Mouse (Mus musculus) midbrain, embryonic 16.5 days (tissue): ENCODE results near the gene Got1. TPM values are rescaled to one million over a fixed set of nuclear protein-coding genes. Genes with fewer than 3 reads are reported as not detected.

Source experiments
- ATAC-seq: fragments of 200-750 bp; cut with Nextera tagmentation; 2 replicates; pipeline ENCODE4 v1.8.0; 2017; ENCODE audit warnings: moderate TSS enrichment
- H3K27ac ChIP-seq: fragments of 300-500 bp; sonication (generic); 2 replicates; pipeline ENCODE4 v1.5.1; 2014; ENCODE audit warnings: mild to moderate bottlenecking, low read length, mixed read lengths
- H3K27me3 ChIP-seq: fragments of 300-500 bp; sonication (generic); 2 replicates; pipeline ENCODE4 v1.6.1; 2014; ENCODE audit warnings: low read depth, low read length, mixed read lengths; ENCODE audit not compliant: control insufficient read depth, insufficient read depth
- H3K36me3 ChIP-seq: fragments of 300-500 bp; sonication (generic); 2 replicates; pipeline ENCODE4 v1.6.1; 2014; ENCODE audit warnings: mild to moderate bottlenecking, low read length, moderate library complexity, mixed read lengths; ENCODE audit not compliant: control insufficient read depth, insufficient read depth
- H3K4me1 ChIP-seq: fragments of 300-500 bp; sonication (generic); 2 replicates; pipeline ENCODE4 v1.6.1; 2014; ENCODE audit warnings: mild to moderate bottlenecking, low read length, mixed read lengths; ENCODE audit not compliant: control insufficient read depth, insufficient read depth
- H3K4me2 ChIP-seq: fragments of 300-500 bp; sonication (generic); 2 replicates; pipeline ENCODE4 v1.6.1; 2014; ENCODE audit warnings: mild to moderate bottlenecking, low read length, mixed read lengths
- H3K4me3 ChIP-seq: fragments of 300-500 bp; sonication (generic); 2 replicates; pipeline ENCODE4 v1.5.1; 2014; ENCODE audit warnings: low read depth, mild to moderate bottlenecking, low read length, moderate library complexity, mixed read lengths
- H3K9ac ChIP-seq: fragments of 300-500 bp; sonication (generic); 2 replicates; pipeline ENCODE4 v1.6.1; 2014; ENCODE audit warnings: low read depth, low read length, mixed read lengths
- H3K9me3 ChIP-seq: fragments of 300-500 bp; sonication (generic); replicated peaks from 2 replicates; pipeline ENCODE4 v1.6.1; 2014; ENCODE audit warnings: mild to moderate bottlenecking, low read length, mixed read lengths; ENCODE audit not compliant: control insufficient read depth, poor library complexity, severe bottlenecking
- WGBS: fragments of 180-500 bp; shearing (Covaris S2); extraction: QIAGEN DNeasy Blood & Tissue Kit; methylation state at CpG from one replicate; pipeline ENCODE4 v1.1.7; 2014; 5-methylcytosine and 5-hydroxymethylcytosine counted together
- polyA plus RNA-seq: library from polyadenylated mRNA; unstranded; fragments of >200 nt; fragmentation: Nextera tagmentation; extraction: Ambion mirVana; gene quantifications from 2 replicates; pipeline ENCODE4 v1.2.1, GENCODE M21; 2015

The Got1 gene
- polyA plus RNA-seq, 1 experiment from 2014 or later = 113 TPM

DNA sequence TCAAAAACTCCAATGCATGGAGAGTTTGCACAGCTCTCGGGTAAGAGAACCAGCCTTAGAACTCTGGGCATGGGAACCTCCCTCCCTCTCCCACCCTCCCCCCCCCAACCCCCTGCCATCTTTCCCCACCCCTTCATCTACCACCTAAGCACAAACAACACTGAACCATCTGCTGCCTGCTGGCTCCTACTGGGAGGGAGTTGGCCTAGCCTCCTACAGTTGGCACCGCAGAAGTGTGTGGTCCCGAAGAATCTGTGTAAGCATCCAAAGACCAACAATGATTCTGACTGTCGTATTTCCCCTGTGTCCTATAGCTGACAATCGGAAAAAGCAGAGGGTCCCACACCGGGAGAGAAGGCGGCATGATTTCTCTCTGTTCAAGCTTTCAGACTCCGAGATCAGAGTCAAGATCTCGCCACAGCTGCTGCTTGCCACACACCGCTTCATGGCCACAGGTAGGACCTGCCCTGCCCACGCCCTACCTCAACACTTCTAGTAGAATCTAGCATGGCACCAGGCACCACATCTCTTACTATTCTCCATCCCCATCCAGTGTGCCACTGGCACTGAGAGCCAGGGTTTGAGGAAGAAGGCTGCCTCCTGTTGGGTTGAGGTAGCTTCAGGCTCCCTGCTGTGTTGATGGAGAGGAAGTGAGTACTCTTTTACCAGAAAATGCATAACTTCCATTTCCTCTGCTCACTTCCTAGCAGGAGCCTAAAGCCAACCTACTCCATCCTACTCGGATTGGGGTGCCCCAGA is 56.3 kb downstream of the Got1 start:
- H3K9me3 ChIP-seq = no peaks in the 10 kb centered on the region
- peaks cover 8% of the 10 kb centered on the region for H3K36me3 ChIP-seq
- H3K9ac ChIP-seq = no peak overlapping the region
- no peaks in the 10 kb centered on the region for H3K27me3 ChIP-seq
- no peaks in the 10 kb centered on the region for H3K4me1 ChIP-seq
- no peak for ATAC-seq
- WGBS = 89% methylated on average over 12 of the region's 12 CpGs
- H3K4me2 ChIP-seq = no peak overlapping the region
- no peak overlapping the region for H3K4me3 ChIP-seq
- H3K27ac ChIP-seq = no peak overlapping the region

DNA sequence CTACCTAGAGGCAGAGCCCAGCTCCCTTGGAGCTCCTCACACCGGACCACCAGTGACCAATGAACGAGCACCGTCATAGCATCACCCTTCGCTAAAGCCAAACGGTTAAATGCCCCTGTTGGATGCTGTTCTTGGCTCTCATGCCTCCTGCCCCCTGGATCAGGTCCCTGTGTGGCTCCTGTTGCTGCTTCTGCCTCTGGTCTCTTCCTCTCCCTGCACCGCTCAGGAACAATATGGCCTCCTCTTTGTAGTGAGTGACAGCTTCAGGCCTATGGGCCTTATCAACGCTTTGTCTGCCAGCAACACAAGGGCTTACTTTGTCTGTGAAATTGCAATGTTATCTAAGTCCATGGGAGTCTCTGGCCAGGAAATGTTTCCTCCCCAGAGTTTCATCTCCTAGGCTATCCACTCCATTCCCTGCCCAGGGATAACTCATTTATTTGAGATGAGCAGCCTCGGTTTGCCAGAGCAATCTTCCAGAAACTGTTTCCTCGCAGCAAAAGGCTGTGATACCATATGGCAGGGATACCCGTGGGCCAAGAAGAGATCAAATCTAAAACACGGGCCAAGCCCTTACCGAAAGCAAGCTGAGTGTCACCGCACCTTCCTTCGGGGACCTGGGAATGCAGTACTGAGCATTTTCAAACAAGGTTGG is 58.7 kb downstream of the Got1 start:
- Histone ChIP-seq H3K4me3 (no peak overlapping the region), H3K27ac (no peak overlapping the region), H3K4me2 (no peak overlapping the region), H3K9ac (no peak overlapping the region), H3K27me3 (no peaks in the 10 kb centered on the region), H3K4me1 (no peaks in the 10 kb centered on the region), H3K9me3 (no peaks in the 10 kb centered on the region), H3K36me3 (peaks cover 8% of the 10 kb centered on the region)
- WGBS = 93% methylated on average over 14 of the region's 14 CpGs
- no peak for ATAC-seq

DNA sequence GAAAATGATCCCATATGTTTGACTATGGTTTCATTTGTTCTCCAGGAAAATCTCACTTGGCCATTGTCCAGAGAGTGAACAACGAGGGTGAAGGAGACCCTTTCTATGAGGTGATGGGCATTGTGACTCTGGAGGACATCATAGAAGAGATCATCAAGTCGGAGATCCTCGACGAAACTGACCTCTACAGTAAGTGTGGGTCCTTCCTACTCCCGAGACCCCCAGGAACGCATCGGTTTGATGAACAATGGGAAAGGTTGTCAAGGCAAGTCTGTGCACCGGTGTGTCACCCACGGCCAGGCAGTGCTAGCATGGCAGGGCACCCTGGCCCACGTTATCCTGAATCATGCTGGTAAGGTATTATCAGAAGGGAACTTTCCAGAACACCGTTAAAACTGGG is 59.3 kb downstream of the Got1 start:
- H3K4me2 ChIP-seq = no peak overlapping the region
- H3K9me3 ChIP-seq = no peaks in the 10 kb centered on the region
- no peak overlapping the region for H3K27ac ChIP-seq
- ATAC-seq = no peak
- peaks cover 8% of the 10 kb centered on the region for H3K36me3 ChIP-seq
- 91% methylated on average over 11 of the region's 11 CpGs for WGBS
- H3K9ac ChIP-seq = no peak overlapping the region
- no peaks in the 10 kb centered on the region for H3K4me1 ChIP-seq
- no peak overlapping the region for H3K4me3 ChIP-seq
- no peaks in the 10 kb centered on the region for H3K27me3 ChIP-seq

- peaks cover 5% of the 10 kb centered on the region for H3K36me3 ChIP-seq
- WGBS = 88% methylated on average over 3 of the region's 3 CpGs
Observed at GRCm38 (mm10) chr19:43464294-43464687, 60.1 kb downstream of the Got1 start.

GRCm38 (mm10) chr19:43463546-43464293 is 60.7 kb downstream of the Got1 start:
- Histone ChIP-seq H3K9ac (no peak overlapping the region), H3K27me3 (no peaks in the 10 kb centered on the region), H3K9me3 (no peaks in the 10 kb centered on the region), H3K4me2 (no peak overlapping the region), H3K27ac (no peak overlapping the region), H3K4me3 (no peak overlapping the region), H3K4me1 (no peaks in the 10 kb centered on the region), H3K36me3 (peaks cover 5% of the 10 kb centered on the region)
- 93% methylated on average over 7 of the region's 7 CpGs for WGBS
- ATAC-seq = no peak

More at GRCm38 (mm10) chr19:43464294-43464687, 60.1 kb downstream of the Got1 start:
- Histone ChIP-seq H3K4me1 (no peaks in the 10 kb centered on the region), H3K9ac (no peak overlapping the region), H3K9me3 (no peaks in the 10 kb centered on the region), H3K27ac (no peak overlapping the region), H3K27me3 (no peaks in the 10 kb centered on the region), H3K4me2 (no peak overlapping the region), H3K4me3 (no peak overlapping the region)
- ATAC-seq = no peak

GRCm38 (mm10) chr19:43462141-43462540 is 62.3 kb downstream of the Got1 start:
- H3K4me2 ChIP-seq = no peak overlapping the region
- H3K27me3 ChIP-seq = no peaks in the 10 kb centered on the region
- H3K9ac ChIP-seq = no peak overlapping the region
- WGBS = 93% methylated on average over 3 of the region's 3 CpGs
- no peak overlapping the region for H3K4me3 ChIP-seq
- no peaks in the 10 kb centered on the region for H3K4me1 ChIP-seq
- ATAC-seq = no peak
- H3K36me3 ChIP-seq = peaks cover 5% of the 10 kb centered on the region
- no peak overlapping the region for H3K27ac ChIP-seq
- no peaks in the 10 kb centered on the region for H3K9me3 ChIP-seq

DNA sequence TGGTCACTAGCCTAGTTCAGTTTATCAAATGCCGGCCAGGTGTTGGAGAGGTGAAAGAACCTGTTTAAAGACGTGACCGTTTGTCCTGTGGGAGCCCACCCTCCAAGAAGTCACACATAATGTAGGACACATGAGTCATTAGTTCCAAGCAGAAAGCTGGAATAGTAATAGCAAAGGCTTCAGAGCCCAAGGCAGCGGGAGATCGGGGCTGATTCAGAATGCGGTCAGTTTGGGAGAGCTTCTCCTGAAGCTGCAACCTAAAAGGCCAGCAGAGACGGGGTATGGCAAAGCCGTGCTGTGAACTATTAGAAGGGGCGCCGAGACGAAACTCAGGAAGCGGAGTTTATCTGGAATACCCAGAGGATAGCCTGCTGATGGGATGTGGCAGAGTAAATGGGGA is 63.9 kb downstream of the Got1 start:
- WGBS = 94% methylated on average over 12 of the region's 12 CpGs
- Histone ChIP-seq H3K4me2 (no peak overlapping the region), H3K36me3 (peaks cover 2% of the 10 kb centered on the region), H3K9me3 (no peaks in the 10 kb centered on the region), H3K27me3 (no peaks in the 10 kb centered on the region), H3K9ac (no peak overlapping the region), H3K27ac (no peak overlapping the region), H3K4me3 (no peak overlapping the region), H3K4me1 (no peaks in the 10 kb centered on the region)
- no peak for ATAC-seq

- WGBS = 77% methylated on average over 4 of the region's 4 CpGs
- no peaks in the 10 kb centered on the region; the same call in 1 of the 2 replicates for H3K36me3 ChIP-seq
- no peak overlapping the region for H3K9ac ChIP-seq
- H3K27ac ChIP-seq = no peak overlapping the region
- no peaks in the 10 kb centered on the region for H3K9me3 ChIP-seq
- H3K4me3 ChIP-seq = no peak overlapping the region
- H3K27me3 ChIP-seq = no peaks in the 10 kb centered on the region
- H3K4me1 ChIP-seq = no peaks in the 10 kb centered on the region
- no peak for ATAC-seq
- no peak overlapping the region for H3K4me2 ChIP-seq
Observed at GRCm38 (mm10) chr19:43459948-43460347, 64.5 kb downstream of the Got1 start.

DNA sequence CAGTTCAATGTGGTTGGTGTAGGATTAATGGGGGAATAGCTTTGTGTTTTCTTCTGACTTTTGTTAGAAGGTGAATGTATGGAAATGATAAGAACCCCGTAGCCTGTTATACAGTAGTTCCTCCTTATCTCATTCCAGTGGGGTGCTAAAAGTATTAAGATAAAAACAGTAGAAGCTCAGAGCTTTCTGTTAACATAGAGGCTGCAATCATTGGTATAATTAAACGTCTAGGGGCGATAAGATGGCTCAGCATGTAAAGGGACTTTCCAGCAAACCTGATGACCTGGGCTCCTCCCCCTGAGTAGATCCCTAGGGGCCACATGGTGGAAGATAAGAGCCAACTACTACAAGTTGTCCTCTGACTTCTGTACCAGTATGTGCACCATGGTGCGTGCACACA is 71.4 kb downstream of the Got1 start:
- Histone ChIP-seq H3K9ac (no peak overlapping the region), H3K4me3 (no peak overlapping the region), H3K27me3 (no peaks in the 10 kb centered on the region), H3K9me3 (no peaks in the 10 kb centered on the region), H3K27ac (no peak overlapping the region), H3K4me1 (no peaks in the 10 kb centered on the region; the same call in 1 of the 2 replicates), H3K36me3 (no peaks in the 10 kb centered on the region; the same call in 1 of the 2 replicates), H3K4me2 (no peak overlapping the region)
- 86% methylated on average over 4 of the region's 4 CpGs for WGBS
- no peak for ATAC-seq
